Mouse (Mus musculus): ENCODE data around the gene Irx5.

GRCm38 (mm10) chr8:92331811-92332210 lies 25.6 kb upstream of the Irx5 start:
- no peak for TF ChIP-seq CTCF (IDR thresholded peaks at IDR 0.05; ENCODE audit: borderline replicate concordance, extremely low read depth, insufficient read depth, insufficient read length)
- TF ChIP-seq POLR2A (IDR thresholded peaks at IDR 0.05; ENCODE audit: borderline replicate concordance, extremely low read depth, insufficient read depth, insufficient read length, poor library complexity, severe bottlenecking), result no peak
